Mouse (Mus musculus): ENCODE data around the gene Tnrc6a. TPM values are rescaled to one million over a fixed set of nuclear protein-coding genes. Genes with fewer than 3 reads are reported as not detected.

The Tnrc6a gene
- 32.9 and 42.3 TPM in 2 replicates for polyA plus RNA-seq (2015; fragmentation: Nextera tagmentation; extraction: Ambion mirVana)

DNA sequence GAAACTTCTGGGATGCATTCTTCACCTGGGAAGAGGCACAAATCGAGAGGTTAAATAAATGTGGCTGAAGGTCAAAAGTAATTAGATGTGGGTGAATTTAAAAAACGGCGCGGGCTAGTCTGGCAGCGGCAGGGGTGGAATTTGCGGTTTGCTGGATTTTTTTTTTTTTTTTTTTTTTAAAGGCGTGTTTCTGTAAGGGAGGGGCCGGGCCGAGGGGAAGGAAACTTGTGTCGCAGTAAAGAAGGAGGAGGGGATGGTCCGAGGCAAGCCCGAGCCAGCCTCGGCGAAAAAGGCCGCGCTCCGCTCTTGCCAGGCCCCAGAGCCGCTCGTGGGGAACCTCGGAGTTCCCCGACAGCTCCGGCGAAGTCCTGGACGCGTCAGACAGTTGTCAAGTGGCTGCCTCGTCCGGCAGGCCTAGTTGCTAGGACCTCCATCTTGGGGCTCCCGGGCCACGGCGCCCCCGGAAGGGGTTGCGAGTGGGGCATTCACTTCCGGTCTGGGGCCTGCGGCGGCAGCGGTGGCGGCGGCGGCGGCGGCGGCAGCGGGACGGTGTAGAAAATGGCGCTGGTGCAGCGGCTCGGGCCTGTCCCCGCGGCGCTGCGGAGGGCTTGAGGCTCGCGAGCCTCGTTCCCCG lies at the start of gene Tnrc6a:
Gene Tnrc6a, plus strand, starts transcription at position 221 of the 634 bp plus-strand sequence.
- peak; percentile 95 for ATAC-seq (ENCODE audit: insufficient read depth, low FRiP score)
- under 1% methylated on average over 47 of the region's 55 CpGs for WGBS

GRCm38 (mm10) chr7:123082236-123082635 lies 41.4 kb upstream of the Tnrc6a start:
- WGBS, result 73% methylated on average over 4 of the region's 4 CpGs
- H3K9ac ChIP-seq (ENCODE audit: low read length), result no peak overlapping the region
- no peak overlapping the region for H3K4me3 ChIP-seq (replicated peaks; ENCODE audit: low read length)
- no peaks in the 10 kb centered on the region for H3K36me3 ChIP-seq (ENCODE audit: control insufficient read depth, insufficient read depth, low read length)
- H3K9me3 ChIP-seq (replicated peaks; ENCODE audit: control insufficient read depth, low read length), result no peaks in the 10 kb centered on the region
- no peaks in the 10 kb centered on the region for H3K27me3 ChIP-seq (ENCODE audit: control insufficient read depth, insufficient read depth, low read length)
- H3K4me2 ChIP-seq (ENCODE audit: low read depth, low read length), result no peak overlapping the region
- H3K4me1 ChIP-seq (ENCODE audit: control insufficient read depth, insufficient read depth, low read length), result peaks cover 9% of the 10 kb centered on the region
- no peak overlapping the region for H3K27ac ChIP-seq (ENCODE audit: low read length)
- ATAC-seq (ENCODE audit: insufficient read depth, low FRiP score), result no peak

More for the DNA sequence above, at the start of gene Tnrc6a:
- no peaks in the 10 kb centered on the region for H3K27me3 ChIP-seq (ENCODE audit: control insufficient read depth, insufficient read depth, low read length)
- H3K4me3 ChIP-seq (replicated peaks; ENCODE audit: low read length), result peak within 1 kb of the TSS; percentile 95
- no peaks in the 10 kb centered on the region for H3K36me3 ChIP-seq (ENCODE audit: control insufficient read depth, insufficient read depth, low read length)
- peak within 1 kb of the TSS; percentile 72 for H3K4me2 ChIP-seq (ENCODE audit: low read depth, low read length)
- H3K4me1 ChIP-seq (ENCODE audit: control insufficient read depth, insufficient read depth, low read length), result peaks cover 18% of the 10 kb centered on the region
- H3K9me3 ChIP-seq (replicated peaks; ENCODE audit: control insufficient read depth, low read length), result no peaks in the 10 kb centered on the region
- peak within 1 kb of the TSS; percentile 99 for H3K9ac ChIP-seq (ENCODE audit: low read length)
- H3K27ac ChIP-seq (ENCODE audit: low read length), result peak within 1 kb of the TSS; percentile 99

DNA sequence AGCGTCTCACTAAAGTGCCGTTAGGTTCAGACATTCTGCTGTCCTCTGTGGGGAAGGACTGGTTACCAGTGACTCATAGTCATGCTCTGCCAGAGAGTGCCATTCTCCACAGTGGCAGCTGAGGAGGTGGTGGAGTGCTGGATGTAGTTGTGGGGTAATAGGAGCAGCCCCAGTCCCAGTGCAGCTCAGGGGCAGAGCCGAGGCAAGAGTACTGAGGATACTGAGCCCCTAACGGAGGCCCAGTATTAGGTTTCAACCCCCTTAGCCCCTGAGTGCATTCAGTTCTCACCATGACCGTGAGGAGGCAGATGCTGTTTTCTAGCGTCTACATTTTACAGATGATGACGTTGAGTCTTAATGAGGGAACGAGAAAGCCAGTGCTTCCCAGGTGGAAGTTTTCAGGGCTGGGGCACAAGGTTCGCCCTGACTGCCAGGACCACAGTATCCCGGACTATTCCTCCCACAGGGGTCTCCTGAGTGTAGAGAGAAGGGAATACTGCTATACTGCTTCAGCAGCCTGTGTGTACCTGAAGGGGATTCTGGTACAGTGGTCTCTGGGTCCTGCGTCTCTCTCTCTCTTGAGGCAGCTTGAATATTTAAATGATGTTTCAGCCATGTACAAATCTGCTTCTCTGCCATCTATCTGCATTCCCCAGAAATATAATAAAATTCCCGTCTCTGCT lies 40.1 kb upstream of the Tnrc6a start:
- no peak for ATAC-seq (ENCODE audit: insufficient read depth, low FRiP score)
- no peaks in the 10 kb centered on the region for H3K27me3 ChIP-seq (ENCODE audit: control insufficient read depth, insufficient read depth, low read length)

GRCm38 (mm10) chr7:123084180-123084691 lies 39.4 kb upstream of the Tnrc6a start:
- ATAC-seq (ENCODE audit: insufficient read depth, low FRiP score), result peak; percentile 49; the same call in 1 of the 2 replicates
- Histone ChIP-seq H3K36me3 (ENCODE audit: control insufficient read depth, insufficient read depth, low read length) (no peaks in the 10 kb centered on the region), H3K4me3 (replicated peaks; ENCODE audit: low read length) (no peak overlapping the region), H3K9ac (ENCODE audit: low read length) (no peak overlapping the region), H3K27ac (ENCODE audit: low read length) (no peak overlapping the region), H3K27me3 (ENCODE audit: control insufficient read depth, insufficient read depth, low read length) (no peaks in the 10 kb centered on the region), H3K4me1 (ENCODE audit: control insufficient read depth, insufficient read depth, low read length) (peaks cover 9% of the 10 kb centered on the region), H3K4me2 (ENCODE audit: low read depth, low read length) (peak overlapping the region; percentile 23), H3K9me3 (replicated peaks; ENCODE audit: control insufficient read depth, low read length) (no peaks in the 10 kb centered on the region)
- 6% methylated on average over 7 of the region's 7 CpGs for WGBS

More for the DNA sequence above, 40.1 kb upstream of the Tnrc6a start:
- no peak overlapping the region for H3K4me3 ChIP-seq (replicated peaks; ENCODE audit: low read length)
- H3K27ac ChIP-seq (ENCODE audit: low read length), result no peak overlapping the region
- WGBS, result 22% methylated on average over 12 of the region's 12 CpGs
- H3K4me1 ChIP-seq (ENCODE audit: control insufficient read depth, insufficient read depth, low read length), result peaks cover 9% of the 10 kb centered on the region
- no peaks in the 10 kb centered on the region for H3K9me3 ChIP-seq (replicated peaks; ENCODE audit: control insufficient read depth, low read length)
- H3K4me2 ChIP-seq (ENCODE audit: low read depth, low read length), result no peak overlapping the region
- H3K9ac ChIP-seq (ENCODE audit: low read length), result no peak overlapping the region
- H3K36me3 ChIP-seq (ENCODE audit: control insufficient read depth, insufficient read depth, low read length), result no peaks in the 10 kb centered on the region

DNA sequence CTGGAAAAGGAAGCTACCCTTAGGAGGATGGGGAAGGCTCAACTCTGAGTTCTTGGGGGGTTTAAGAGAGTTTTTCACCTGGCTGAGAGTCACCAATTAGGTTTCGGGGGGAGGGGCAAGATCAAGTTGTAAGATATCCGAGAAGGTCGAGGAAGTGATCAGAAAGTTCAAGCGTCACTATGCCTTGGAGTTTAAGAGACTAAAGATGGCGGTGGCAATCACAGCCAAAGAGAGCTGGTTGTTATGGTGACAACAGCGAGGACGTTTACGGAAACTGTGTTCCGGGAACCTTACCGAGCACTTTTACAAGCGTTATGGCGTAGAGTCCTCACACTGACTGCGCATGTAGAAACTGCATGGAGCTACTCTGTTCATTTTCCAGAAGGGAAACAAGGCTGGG lies 39.0 kb upstream of the Tnrc6a start:
- WGBS, result 23% methylated on average over 13 of the region's 13 CpGs
- no peak for ATAC-seq (ENCODE audit: insufficient read depth, low FRiP score)

GRCm38 (mm10) chr7:123088920-123089319 lies 34.8 kb upstream of the Tnrc6a start:
- Histone ChIP-seq H3K36me3 (ENCODE audit: control insufficient read depth, insufficient read depth, low read length) (no peaks in the 10 kb centered on the region), H3K4me3 (replicated peaks; ENCODE audit: low read length) (no peak overlapping the region), H3K9me3 (replicated peaks; ENCODE audit: control insufficient read depth, low read length) (no peaks in the 10 kb centered on the region), H3K4me2 (ENCODE audit: low read depth, low read length) (no peak overlapping the region), H3K9ac (ENCODE audit: low read length) (no peak overlapping the region), H3K27me3 (ENCODE audit: control insufficient read depth, insufficient read depth, low read length) (no peaks in the 10 kb centered on the region), H3K4me1 (ENCODE audit: control insufficient read depth, insufficient read depth, low read length) (peaks cover 2% of the 10 kb centered on the region; the same call in 1 of the 2 replicates), H3K27ac (ENCODE audit: low read length) (no peak overlapping the region)
- no peak for ATAC-seq (ENCODE audit: insufficient read depth, low FRiP score)
- 86% methylated on average over 4 of the region's 4 CpGs for WGBS

More for the DNA sequence above, 39.0 kb upstream of the Tnrc6a start:
- no peak overlapping the region for H3K27ac ChIP-seq (ENCODE audit: low read length)
- no peaks in the 10 kb centered on the region for H3K36me3 ChIP-seq (ENCODE audit: control insufficient read depth, insufficient read depth, low read length)
- H3K9me3 ChIP-seq (replicated peaks; ENCODE audit: control insufficient read depth, low read length), result no peaks in the 10 kb centered on the region
- H3K27me3 ChIP-seq (ENCODE audit: control insufficient read depth, insufficient read depth, low read length), result no peaks in the 10 kb centered on the region
- H3K4me2 ChIP-seq (ENCODE audit: low read depth, low read length), result peak overlapping the region; percentile 23
- H3K9ac ChIP-seq (ENCODE audit: low read length), result no peak overlapping the region
- peaks cover 9% of the 10 kb centered on the region for H3K4me1 ChIP-seq (ENCODE audit: control insufficient read depth, insufficient read depth, low read length)
- no peak overlapping the region for H3K4me3 ChIP-seq (replicated peaks; ENCODE audit: low read length)

DNA sequence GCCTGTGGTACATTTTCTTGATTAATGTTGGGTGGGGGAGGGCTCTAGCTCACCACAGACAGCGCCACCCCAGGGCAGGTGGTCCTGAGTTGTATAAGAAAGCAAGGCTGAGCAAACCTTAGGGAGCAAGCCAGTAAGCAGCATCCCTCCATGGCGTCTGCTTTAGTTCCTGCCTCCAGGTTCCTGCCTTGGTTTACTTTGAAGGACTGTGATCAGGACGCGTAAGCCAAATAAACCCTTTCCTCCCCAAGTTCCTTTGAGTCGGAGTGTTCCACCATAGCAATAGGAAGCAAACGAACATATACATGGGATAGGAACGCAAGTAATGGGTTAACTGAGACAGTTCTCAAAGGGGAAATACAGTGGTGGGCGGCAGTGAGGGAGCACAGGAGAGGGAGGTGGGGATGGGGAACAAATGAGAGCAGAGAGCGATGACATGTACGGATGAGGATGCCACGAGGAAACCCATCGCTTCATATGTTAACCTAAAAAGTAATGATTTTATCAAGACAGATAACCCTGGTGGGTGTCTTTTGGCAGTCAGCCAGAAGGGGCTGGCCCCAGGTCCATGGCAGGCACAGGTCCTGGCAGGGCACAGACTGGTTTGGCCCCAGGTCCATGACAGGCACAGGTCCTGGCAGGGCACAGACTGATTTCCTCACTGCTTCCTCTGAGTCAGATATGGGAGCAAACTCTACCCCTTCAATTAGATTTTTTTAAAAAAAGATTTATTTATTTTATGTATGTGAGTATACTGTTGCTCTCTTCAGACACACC lies 27.2 kb upstream of the Tnrc6a start:
- Histone ChIP-seq H3K27ac (ENCODE audit: low read length) (no peak overlapping the region), H3K4me3 (replicated peaks; ENCODE audit: low read length) (no peak overlapping the region), H3K4me2 (ENCODE audit: low read depth, low read length) (no peak overlapping the region), H3K9ac (ENCODE audit: low read length) (no peak overlapping the region), H3K36me3 (ENCODE audit: control insufficient read depth, insufficient read depth, low read length) (no peaks in the 10 kb centered on the region), H3K9me3 (replicated peaks; ENCODE audit: control insufficient read depth, low read length) (no peaks in the 10 kb centered on the region), H3K27me3 (ENCODE audit: control insufficient read depth, insufficient read depth, low read length) (no peaks in the 10 kb centered on the region), H3K4me1 (ENCODE audit: control insufficient read depth, insufficient read depth, low read length) (peaks cover 20% of the 10 kb centered on the region)
- ATAC-seq (ENCODE audit: insufficient read depth, low FRiP score), result no peak
- WGBS, result 75% methylated on average over 12 of the region's 12 CpGs

GRCm38 (mm10) chr7:123097891-123098750 lies 25.6 kb upstream of the Tnrc6a start:
- Histone ChIP-seq H3K4me2 (ENCODE audit: low read depth, low read length) (peak overlapping the region; percentile 33), H3K4me3 (replicated peaks; ENCODE audit: low read length) (no peak overlapping the region), H3K9me3 (replicated peaks; ENCODE audit: control insufficient read depth, low read length) (no peaks in the 10 kb centered on the region), H3K27me3 (ENCODE audit: control insufficient read depth, insufficient read depth, low read length) (no peaks in the 10 kb centered on the region), H3K36me3 (ENCODE audit: control insufficient read depth, insufficient read depth, low read length) (no peaks in the 10 kb centered on the region), H3K4me1 (ENCODE audit: control insufficient read depth, insufficient read depth, low read length) (peaks cover 20% of the 10 kb centered on the region), H3K27ac (ENCODE audit: low read length) (peak overlapping the region; percentile 97), H3K9ac (ENCODE audit: low read length) (peak overlapping the region; percentile 61)
- 9% methylated on average over 16 of the region's 16 CpGs for WGBS
- peak; percentile 95 for ATAC-seq (ENCODE audit: insufficient read depth, low FRiP score)

All from stomach, embryonic 16.5 days (tissue).